Mouse (Mus musculus) lung, postnatal 36 days (tissue): ENCODE results near the gene Csf2rb.
"Not testable (repeated sequence)": the region's sequence is repeated elsewhere in the genome, so short reads cannot be mapped to it uniquely, and the experiment has no call there.

Experiments
- DNase-seq: peaks from one replicate; pipeline ENCODE4 v3.0.0; 2022; ENCODE audit warnings: mixed read lengths

The Csf2rb gene

GRCm38 (mm10) chr15:78325671-78326339 is at the start of gene Csf2rb:
Gene Csf2rb, plus strand, starts transcription at chr15:78325752.
- DNase-seq = peak; percentile 79

- no peak for DNase-seq
Measured at GRCm38 (mm10) chr15:78278308-78278707, 47.2 kb upstream of the Csf2rb start.

- no peak for DNase-seq
Measured at GRCm38 (mm10) chr15:78287941-78288340, 37.6 kb upstream of the Csf2rb start.

- not testable (repeated sequence) for DNase-seq
Measured at GRCm38 (mm10) chr15:78289775-78290174, 35.8 kb upstream of the Csf2rb start.

GRCm38 (mm10) chr15:78293228-78293627 is 32.3 kb upstream of the Csf2rb start:
- DNase-seq = not testable (repeated sequence)

- DNase-seq = no peak
Measured at GRCm38 (mm10) chr15:78293716-78294115, 31.8 kb upstream of the Csf2rb start.

GRCm38 (mm10) chr15:78298558-78298957 is 27.0 kb upstream of the Csf2rb start:
- no peak for DNase-seq

GRCm38 (mm10) chr15:78299641-78300040 is 25.9 kb upstream of the Csf2rb start:
- DNase-seq = no peak

- no peak for DNase-seq
Measured at GRCm38 (mm10) chr15:78300773-78301172, 24.8 kb upstream of the Csf2rb start.

- DNase-seq = no peak
Measured at GRCm38 (mm10) chr15:78302718-78303117, 22.8 kb upstream of the Csf2rb start.

GRCm38 (mm10) chr15:78303665-78304233 is 21.8 kb upstream of the Csf2rb start:
- no peak for DNase-seq

- DNase-seq = peak; percentile 54
Measured at GRCm38 (mm10) chr15:78305341-78305933, 20.1 kb upstream of the Csf2rb start, which contains the start of gene Csf2rb2. Gene Csf2rb2, minus strand, starts transcription at chr15:78305721.

GRCm38 (mm10) chr15:78309865-78310264 is 15.7 kb upstream of the Csf2rb start:
- DNase-seq = no peak

- no peak for DNase-seq
Measured at GRCm38 (mm10) chr15:78310971-78311370, 14.6 kb upstream of the Csf2rb start.

GRCm38 (mm10) chr15:78312421-78313233 is 12.9 kb upstream of the Csf2rb start:
- DNase-seq = not testable (repeated sequence)

- not testable (repeated sequence) for DNase-seq
Measured at GRCm38 (mm10) chr15:78313659-78314058, 11.9 kb upstream of the Csf2rb start.

- DNase-seq = not testable (repeated sequence)
Measured at GRCm38 (mm10) chr15:78318338-78319171, 7.0 kb upstream of the Csf2rb start.

GRCm38 (mm10) chr15:78320825-78321496 is 4.6 kb upstream of the Csf2rb start:
- DNase-seq = peak; percentile 84

GRCm38 (mm10) chr15:78323366-78323765 is 2.2 kb upstream of the Csf2rb start:
- no peak for DNase-seq

- no peak for DNase-seq
Measured at GRCm38 (mm10) chr15:78324294-78324693, 1.3 kb upstream of the Csf2rb start.

- no peak for DNase-seq
Measured at GRCm38 (mm10) chr15:78326747-78327146, 1.2 kb downstream of the Csf2rb start.
